Mouse (Mus musculus) kidney, postnatal 0 days (tissue): ENCODE data around the gene Gak. TPM values are rescaled to one million over a fixed set of nuclear protein-coding genes. Genes with fewer than 3 reads are reported as not detected.
A peak's percentile ranks its signal among the peaks of the same experiment; 100 is the strongest.

ENCODE experiments used
- ATAC-seq: fragments of 200-750 bp; cut with Nextera tagmentation; replicated peaks from 2 replicates; pipeline ENCODE4 v1.8.0; 2017; ENCODE audit warnings: low read depth, moderate number of reproducible peaks, moderate TSS enrichment, moderate library complexity; ENCODE audit not compliant: low FRiP score
- DNase-seq: peaks from one replicate; pipeline ENCODE4 v3.0.0-alpha.2; 2016; ENCODE audit warnings: low spot score
- H3K27ac ChIP-seq: fragments of 300-500 bp; sonication (generic); 2 replicates; pipeline ENCODE4 v1.5.1; 2014; ENCODE audit warnings: mild to moderate bottlenecking
- H3K27me3 ChIP-seq: fragments of 300-500 bp; sonication (generic); 2 replicates; pipeline ENCODE4 v1.6.1; 2014; ENCODE audit warnings: low read length, mixed read lengths; ENCODE audit not compliant: insufficient read depth
- H3K36me3 ChIP-seq: fragments of 300-500 bp; sonication (generic); 2 replicates; pipeline ENCODE4 v1.6.1; 2014; ENCODE audit warnings: low read length, mixed read lengths; ENCODE audit not compliant: insufficient read depth
- H3K4me1 ChIP-seq: fragments of 300-500 bp; sonication (generic); replicated peaks from 2 replicates; pipeline ENCODE4 v1.6.1; 2014; ENCODE audit warnings: antibody characterized with exemption, low read length, mixed read lengths; ENCODE audit not compliant: insufficient read depth
- H3K4me2 ChIP-seq: fragments of 300-500 bp; sonication (generic); 2 replicates; pipeline ENCODE4 v1.6.1; 2014; ENCODE audit warnings: mild to moderate bottlenecking, low read length, moderate library complexity, mixed read lengths
- H3K4me3 ChIP-seq: fragments of 300-500 bp; sonication (generic); replicated peaks from 2 replicates; pipeline ENCODE4 v1.5.1; 2014; ENCODE audit warnings: low read depth, low read length
- H3K9ac ChIP-seq: fragments of 300-500 bp; sonication (generic); 2 replicates; pipeline ENCODE4 v1.6.1; 2014; ENCODE audit warnings: low read depth, low read length
- H3K9me3 ChIP-seq: fragments of 300-500 bp; sonication (generic); replicated peaks from 2 replicates; pipeline ENCODE4 v1.6.1; 2016; ENCODE audit warnings: low read length, inconsistent platforms, mixed read lengths
- CTCF ChIP-seq: IDR thresholded peaks from 2 replicates; pipeline ENCODE4 v1.5.1; 2016; ENCODE audit warnings: antibody characterized with exemption, low read depth, mild to moderate bottlenecking, moderate library complexity
- WGBS: fragments of 180-500 bp; shearing (Covaris S2); extraction: QIAGEN DNeasy Blood & Tissue Kit; methylation state at CpG from one replicate; pipeline ENCODE4 v1.1.7; 2014; 5-methylcytosine and 5-hydroxymethylcytosine counted together
- polyA plus RNA-seq: library from polyadenylated mRNA; unstranded; fragments of >200 nt; fragmentation: Nextera tagmentation; extraction: Ambion mirVana; gene quantifications from 2 replicates; pipeline ENCODE4 v1.2.1, GENCODE M21; 2015

The Gak gene
- polyA plus RNA-seq, result 43.1 and 44.6 TPM in 2 replicates

DNA sequence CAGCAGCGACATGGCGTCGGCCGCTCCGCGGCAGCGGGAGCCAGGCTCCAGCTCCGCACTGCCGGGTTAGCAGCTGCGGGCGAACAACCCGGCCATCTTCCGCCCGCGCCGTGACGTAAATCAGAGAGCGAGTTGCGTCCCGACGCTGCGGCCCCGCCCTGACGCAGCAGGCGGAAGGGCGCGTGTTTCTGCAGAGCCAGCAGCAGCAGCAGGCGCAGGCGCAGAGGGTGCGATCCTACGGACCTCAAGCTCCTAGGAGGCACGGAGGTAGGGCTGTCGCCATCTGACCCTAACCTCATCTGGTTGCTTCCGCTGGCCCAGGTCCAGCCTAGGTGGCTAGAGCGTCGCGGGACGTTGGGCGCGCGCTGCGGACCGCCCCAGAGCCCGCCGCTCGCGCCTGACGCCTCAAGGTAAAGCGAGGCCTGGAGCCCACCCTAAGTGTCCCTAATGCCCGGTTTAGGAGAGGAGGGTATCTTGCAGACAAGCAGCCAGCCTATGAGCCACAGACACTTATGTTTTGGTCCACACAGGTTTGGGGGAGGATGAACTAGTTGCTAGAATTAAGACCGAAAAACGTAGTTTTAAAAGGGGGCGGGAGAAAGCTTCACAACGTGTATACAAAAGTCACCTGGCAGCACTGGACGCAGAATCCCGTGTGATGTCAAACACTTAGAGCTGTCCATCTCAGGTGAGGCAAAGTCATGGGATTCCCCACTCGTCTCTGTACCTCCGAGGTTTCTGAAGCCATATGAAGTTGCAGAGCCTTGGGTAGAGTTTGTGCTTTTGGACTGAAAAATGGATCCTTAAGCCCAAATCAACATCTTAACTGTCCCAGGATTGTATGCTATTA is at the start of gene Gak, which contains the start of gene Tmem175:
TSS of gene Gak (minus strand) at position 122 of the 850 bp plus-strand sequence.
TSS of gene Tmem175 (plus strand) at position 137 of the 850 bp plus-strand sequence.
- no peaks in the 10 kb centered on the region for H3K9me3 ChIP-seq
- peak; percentile 97 for ATAC-seq
- 0 out of 2 replicates have a peak, but pooled peaks cover 8% of the 10 kb centered on the region for H3K4me1 ChIP-seq
- peak within 1 kb of the TSS; percentile 94 for H3K4me2 ChIP-seq
- no peaks in the 10 kb centered on the region for H3K27me3 ChIP-seq
- DNase-seq, result peak; percentile 96
- WGBS, result under 1% methylated on average over 58 of the region's 58 CpGs
- H3K27ac ChIP-seq, result peak within 1 kb of the TSS; percentile 95
- no peak for TF ChIP-seq CTCF
- no peaks in the 10 kb centered on the region for H3K36me3 ChIP-seq
- H3K9ac ChIP-seq, result peak within 1 kb of the TSS; percentile 95
- peak within 1 kb of the TSS; percentile 88 for H3K4me3 ChIP-seq

- H3K9me3 ChIP-seq, result no peaks in the 10 kb centered on the region
- H3K36me3 ChIP-seq, result no peaks in the 10 kb centered on the region
- H3K4me1 ChIP-seq, result peaks cover 13% of the 10 kb centered on the region; the same call in 1 of the 2 replicates
- no peaks in the 10 kb centered on the region for H3K27me3 ChIP-seq
- no peak for TF ChIP-seq CTCF
- DNase-seq (no peak), ATAC-seq (no peak)
- no peak overlapping the region for H3K4me2 ChIP-seq
- no peak overlapping the region for H3K4me3 ChIP-seq
- 85% methylated on average over 6 of the region's 6 CpGs for WGBS
- H3K27ac ChIP-seq, result no peak overlapping the region
- no peak overlapping the region for H3K9ac ChIP-seq
Measured at GRCm38 (mm10) chr5:108678296-108678854, 48.8 kb upstream of the Gak start.

DNA sequence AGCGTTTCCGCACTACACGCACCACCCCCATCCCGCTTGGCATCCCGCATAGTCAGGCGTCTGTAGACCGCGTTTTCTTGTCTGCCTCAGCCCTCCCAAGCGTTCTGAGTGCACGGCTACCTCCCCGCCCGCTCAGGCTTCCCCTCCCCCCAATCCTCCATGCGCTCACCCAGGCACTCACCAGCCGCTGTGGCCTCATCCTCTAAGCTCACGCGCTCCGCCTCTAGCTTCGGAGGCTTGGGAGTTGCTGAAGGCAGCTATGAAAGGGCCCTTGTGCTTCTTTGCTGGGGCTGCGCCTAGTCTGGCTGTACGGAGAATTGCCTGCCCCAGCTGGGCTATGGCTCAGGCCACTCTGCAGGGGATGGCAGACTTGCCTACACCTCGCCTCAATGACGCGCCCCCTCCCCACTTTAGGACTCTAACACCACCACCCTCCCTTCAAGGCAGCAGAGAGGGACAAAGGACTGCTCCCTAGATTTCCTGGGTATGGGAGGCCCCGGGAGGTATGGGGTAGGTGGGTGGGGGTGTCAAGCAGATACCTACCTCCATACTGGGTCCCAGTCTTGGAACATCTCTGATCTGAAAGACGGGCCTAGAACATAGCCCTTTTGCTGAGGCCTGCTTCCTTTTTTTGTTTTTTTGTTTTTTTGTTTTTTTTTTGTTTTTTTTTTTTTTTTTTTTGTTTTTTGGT is 48.2 kb upstream of the Gak start:
- peak overlapping the region; percentile 54 for H3K4me2 ChIP-seq
- no peaks in the 10 kb centered on the region for H3K27me3 ChIP-seq
- 5% methylated on average over 25 of the region's 25 CpGs for WGBS
- peak overlapping the region; percentile 54 for H3K9ac ChIP-seq
- ATAC-seq (peak; percentile 52), DNase-seq (peak; percentile 81)
- no peak for TF ChIP-seq CTCF
- peak overlapping the region; percentile 64 for H3K27ac ChIP-seq
- H3K9me3 ChIP-seq, result no peaks in the 10 kb centered on the region
- H3K4me3 ChIP-seq, result peak overlapping the region; percentile 21
- H3K36me3 ChIP-seq, result 0 out of 2 replicates have a peak, but pooled peaks cover 3% of the 10 kb centered on the region
- peaks cover 13% of the 10 kb centered on the region; the same call in 1 of the 2 replicates for H3K4me1 ChIP-seq

GRCm38 (mm10) chr5:108676772-108677498 is 47.4 kb upstream of the Gak start:
- Histone ChIP-seq H3K4me1 (peaks cover 13% of the 10 kb centered on the region; the same call in 1 of the 2 replicates), H3K36me3 (0 out of 2 replicates have a peak, but pooled peaks cover 8% of the 10 kb centered on the region), H3K9me3 (no peaks in the 10 kb centered on the region), H3K9ac (peak overlapping the region; percentile 54), H3K4me2 (peak overlapping the region; percentile 54), H3K4me3 (peak overlapping the region; percentile 21), H3K27ac (peak overlapping the region; percentile 64; the same call in 1 of the 2 replicates), H3K27me3 (no peaks in the 10 kb centered on the region)
- 11% methylated on average over 5 of the region's 5 CpGs for WGBS
- DNase-seq, result peak; percentile 54
- TF ChIP-seq CTCF, result peak; percentile 9; the same call in 1 of the 2 replicates
- ATAC-seq, result peak; percentile 49

GRCm38 (mm10) chr5:108675251-108675816 is 45.8 kb upstream of the Gak start, which contains the start of gene Slc26a1:
TSS of gene Slc26a1 (minus strand) at chr5:108675569.
- ATAC-seq (peak; percentile 56), DNase-seq (no peak)
- 59% methylated on average over 9 of the region's 9 CpGs for WGBS
- Histone ChIP-seq H3K4me3 (no peak within 1 kb of the TSS), H3K9me3 (no peaks in the 10 kb centered on the region), H3K36me3 (0 out of 2 replicates have a peak, but pooled peaks cover 12% of the 10 kb centered on the region), H3K27me3 (no peaks in the 10 kb centered on the region), H3K4me2 (no peak within 1 kb of the TSS), H3K27ac (peak within 1 kb of the TSS; percentile 60; the same call in 1 of the 2 replicates), H3K4me1 (peaks cover 13% of the 10 kb centered on the region; the same call in 1 of the 2 replicates), H3K9ac (no peak within 1 kb of the TSS)
- no peak for TF ChIP-seq CTCF
